Mouse (Mus musculus): ENCODE results near the gene Ggt5. TPM values are rescaled to one million over a fixed set of nuclear protein-coding genes. Genes with fewer than 3 reads are reported as not detected.

Gene Ggt5
- total RNA-seq, 4 experiments from 2014 or later: 1.2 to 2.5 (median 2.0) TPM

DNA sequence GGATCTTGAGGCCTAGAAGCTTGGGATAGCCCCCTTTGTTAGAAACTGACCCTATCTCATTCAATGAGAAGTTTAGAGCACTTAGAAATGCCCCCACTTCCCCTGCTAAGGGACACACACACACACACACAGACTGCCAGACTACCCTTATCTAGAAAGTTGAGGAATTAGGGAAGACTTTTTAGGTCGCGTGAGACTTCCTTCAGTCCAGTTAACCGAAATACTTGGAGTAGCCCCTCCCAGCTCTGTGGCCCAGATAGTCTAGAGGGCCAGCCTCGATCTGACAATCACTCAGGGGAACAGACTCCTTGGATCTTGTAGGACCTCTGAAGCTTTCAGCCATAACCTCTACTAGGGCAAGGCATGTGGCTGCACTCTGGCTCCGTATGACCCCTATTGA is 21.1 kb upstream of the Ggt5 start:
- no peak for DNase-seq (ENCODE audit: low spot score in 2 of 2)

- DNase-seq (ENCODE audit: low spot score in 2 of 2): no peak
Observed at GRCm38 (mm10) chr10:75568441-75568840, 20.7 kb upstream of the Ggt5 start.

GRCm38 (mm10) chr10:75568851-75569250 is 20.3 kb upstream of the Ggt5 start:
- no peak for DNase-seq (ENCODE audit: low spot score in 2 of 2)

DNA sequence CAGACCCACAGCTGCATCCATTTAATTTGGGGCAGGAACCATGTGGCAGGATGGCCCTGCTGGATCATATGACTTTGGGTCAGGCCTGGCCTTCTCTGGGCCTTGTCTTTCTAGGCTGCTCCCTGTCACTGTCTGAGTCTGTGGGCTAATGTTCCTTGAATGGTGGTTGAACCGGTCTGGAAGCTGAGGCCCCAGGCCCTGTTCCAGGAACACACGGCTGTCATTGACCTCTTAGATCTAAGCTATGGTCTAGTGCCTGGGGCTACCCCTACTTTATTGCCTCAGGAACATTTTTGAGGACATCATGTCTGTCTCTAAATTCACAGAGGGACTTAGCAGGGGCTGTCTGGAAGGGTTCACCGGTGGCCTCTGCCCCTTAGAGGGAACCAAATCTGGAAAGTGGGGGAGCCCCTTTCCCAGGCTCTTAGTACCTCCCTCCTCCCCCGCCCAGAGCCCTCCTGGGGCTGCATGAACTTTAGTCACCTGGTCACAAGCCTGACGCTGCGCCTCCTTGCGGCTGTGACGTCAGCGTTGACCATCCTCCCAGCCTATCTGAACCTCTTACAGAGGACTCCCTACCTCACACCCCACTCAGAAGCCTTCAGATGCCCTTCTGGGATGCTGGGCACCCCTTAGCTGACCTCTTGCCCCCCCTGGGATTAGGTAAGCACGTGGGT is 18.0 kb upstream of the Ggt5 start:
- no peak for DNase-seq (ENCODE audit: low spot score in 2 of 2)

GRCm38 (mm10) chr10:75571937-75572336 is 17.2 kb upstream of the Ggt5 start:
- DNase-seq (ENCODE audit: low spot score in 2 of 2): no peak

- no peak for DNase-seq (ENCODE audit: low spot score in 2 of 2)
Observed at GRCm38 (mm10) chr10:75573181-75573580, 16.0 kb upstream of the Ggt5 start.

DNA sequence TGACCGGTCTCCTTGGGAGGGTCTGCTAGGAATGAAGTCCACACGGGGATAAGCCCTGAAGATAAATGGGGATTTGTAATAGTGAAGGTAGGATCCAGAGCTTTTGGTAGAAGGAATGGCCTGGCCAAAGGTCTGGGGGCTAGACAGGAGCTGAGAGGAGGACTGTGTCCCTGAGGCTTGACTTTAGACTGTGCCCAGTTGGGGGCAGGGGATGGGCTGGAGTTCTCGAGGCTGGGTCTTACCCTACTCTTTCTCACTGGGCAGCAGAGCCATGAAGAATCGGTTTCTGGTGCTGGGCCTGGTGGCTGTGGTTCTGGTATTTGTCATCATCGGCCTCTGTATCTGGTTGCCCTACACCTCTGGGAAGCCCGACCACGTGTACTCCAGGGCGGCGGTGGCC is 15.2 kb upstream of the Ggt5 start:
- no peak for DNase-seq (ENCODE audit: low spot score in 2 of 2)

- no peak for DNase-seq (ENCODE audit: low spot score in 2 of 2)
Observed at GRCm38 (mm10) chr10:75579129-75579528, 10.0 kb upstream of the Ggt5 start.

- DNase-seq (ENCODE audit: low spot score in 2 of 2): peak; percentile 81 to 87
Observed at GRCm38 (mm10) chr10:75585876-75586552, 3.1 kb upstream of the Ggt5 start.

DNA sequence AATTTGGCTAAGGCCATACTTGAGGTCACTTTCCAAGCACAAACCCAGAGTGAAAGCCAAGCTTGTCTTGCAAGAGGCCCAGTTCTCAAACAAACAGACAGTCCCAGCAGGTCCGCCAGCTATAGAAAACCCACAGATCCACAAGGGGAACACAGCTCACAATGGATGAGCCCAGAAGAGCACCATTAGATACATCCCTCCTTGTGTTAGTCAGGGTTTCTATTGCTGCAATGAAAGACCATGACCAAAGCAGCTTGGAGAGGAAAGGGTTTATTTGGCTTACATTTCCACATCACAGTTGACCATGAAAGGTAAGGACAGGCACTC is 2.6 kb upstream of the Ggt5 start:
- no peak for DNase-seq (ENCODE audit: low spot score in 2 of 2)

DNA sequence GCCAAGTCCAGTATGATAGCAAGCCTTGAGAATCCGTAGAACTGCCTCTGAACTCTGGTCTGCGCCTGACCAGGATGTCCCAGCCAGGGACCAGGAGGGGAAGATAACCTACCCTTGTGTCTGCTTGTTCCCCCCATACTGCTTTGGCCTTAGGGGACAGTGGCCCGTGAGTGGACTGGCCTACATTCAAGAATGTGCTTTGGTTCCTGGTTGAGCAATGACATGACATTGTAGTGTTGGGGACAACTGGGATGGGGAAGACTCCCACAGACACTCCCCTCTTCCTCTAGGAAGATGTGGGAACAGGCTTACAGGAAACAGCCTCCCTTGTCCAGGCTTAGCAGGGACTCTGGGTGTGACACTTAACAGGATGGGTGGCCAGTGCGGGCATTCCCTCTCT is 1.4 kb upstream of the Ggt5 start:
- DNase-seq (ENCODE audit: low spot score in 2 of 2): no peak

- DNase-seq (ENCODE audit: low spot score in 2 of 2): peak; percentile 38 to 49
Observed at GRCm38 (mm10) chr10:75588336-75588735, 804 bp upstream of the Ggt5 start.

DNA sequence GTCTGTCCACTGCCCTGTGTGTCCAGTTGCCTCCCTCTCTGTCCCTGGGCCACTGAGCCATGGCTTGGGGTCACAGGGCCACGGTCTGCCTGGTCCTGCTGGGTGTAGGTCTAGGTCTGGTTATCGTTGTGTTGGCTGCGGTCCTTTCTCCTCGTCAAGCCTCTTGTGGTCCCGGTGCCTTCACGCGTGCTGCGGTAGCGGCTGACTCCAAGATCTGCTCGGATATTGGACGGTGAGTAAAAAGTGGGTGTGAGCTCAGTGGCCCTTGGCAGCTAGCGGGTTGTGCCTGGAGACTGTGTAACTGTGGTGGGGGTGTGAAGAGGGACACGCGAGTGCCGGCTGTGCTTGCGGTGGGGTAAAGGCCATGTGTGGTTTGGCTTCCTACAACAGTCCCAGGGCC is 511 bp downstream of the Ggt5 start:
- peak in 1 of 2 experiments; percentile 24 for DNase-seq (ENCODE audit: low spot score in 2 of 2)

DNA sequence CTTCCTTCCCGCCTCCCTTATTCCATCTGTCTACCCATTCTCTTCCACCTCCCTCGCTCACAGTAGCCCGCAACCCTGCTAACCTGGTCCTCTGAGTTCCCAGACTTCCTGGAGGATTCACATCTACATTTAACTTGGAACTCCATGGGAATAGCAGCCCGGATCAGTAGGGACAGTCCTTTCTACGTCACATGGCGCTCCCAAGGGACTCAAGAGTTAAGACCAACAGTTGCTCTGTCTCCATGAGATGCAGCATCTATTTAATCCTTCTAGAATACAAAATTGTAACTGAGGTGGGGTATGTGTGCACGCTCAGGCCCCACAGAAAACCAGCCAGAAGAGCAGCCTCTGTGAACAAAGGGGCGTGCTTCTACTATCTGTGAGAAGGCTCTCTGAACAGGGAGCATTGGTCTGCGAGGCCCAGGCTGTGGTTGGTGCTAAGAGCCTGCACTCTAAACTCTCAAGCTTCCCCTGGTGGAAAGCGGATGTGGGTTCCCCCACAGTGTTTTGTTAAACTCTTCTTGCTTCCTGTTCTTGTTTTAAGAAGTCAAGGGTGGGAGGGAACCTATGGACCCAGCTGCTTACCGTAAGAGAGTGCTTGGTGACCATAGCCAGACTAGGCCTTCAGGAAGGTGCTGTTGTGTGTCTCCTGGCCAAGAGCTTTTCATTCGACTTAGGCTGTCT is 2.2 kb downstream of the Ggt5 start:
- no peak for DNase-seq (ENCODE audit: low spot score in 2 of 2)

- no peak for DNase-seq (ENCODE audit: low spot score in 2 of 2)
Observed at GRCm38 (mm10) chr10:75592585-75592984, 3.4 kb downstream of the Ggt5 start.

- peak; percentile 61 to 73 for DNase-seq (ENCODE audit: low spot score in 2 of 2)
Observed at GRCm38 (mm10) chr10:75595981-75596380, 6.8 kb downstream of the Ggt5 start.

- DNase-seq (ENCODE audit: low spot score in 2 of 2): no peak
Observed at GRCm38 (mm10) chr10:75600189-75600730, 11.1 kb downstream of the Ggt5 start.

GRCm38 (mm10) chr10:75605162-75605846 is 16.2 kb downstream of the Ggt5 start:
- no peak for DNase-seq (ENCODE audit: low spot score in 2 of 2)

DNA sequence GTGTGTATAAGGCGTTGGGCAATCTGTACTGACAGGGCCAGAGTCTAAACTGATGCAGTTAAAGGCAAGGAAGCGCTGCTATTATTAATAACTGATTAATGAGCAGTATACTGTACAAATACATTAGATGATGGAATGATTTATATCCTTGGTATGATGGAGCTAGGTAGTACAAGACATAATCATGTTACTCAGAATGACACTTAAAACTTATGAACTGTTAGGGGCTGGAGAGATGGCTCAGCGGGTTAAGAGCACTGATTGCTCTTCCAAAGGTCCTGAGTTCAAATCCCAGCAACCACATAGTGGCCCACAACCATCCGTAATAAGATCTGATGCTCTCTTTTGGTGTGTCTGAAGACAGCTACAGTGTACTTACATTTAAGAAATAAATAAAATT is 18.1 kb downstream of the Ggt5 start:
- no peak for DNase-seq (ENCODE audit: low spot score in 2 of 2)

- no peak for DNase-seq (ENCODE audit: low spot score in 2 of 2)
Observed at GRCm38 (mm10) chr10:75608975-75609374, 19.8 kb downstream of the Ggt5 start.

GRCm38 (mm10) chr10:75610486-75610885 is 21.3 kb downstream of the Ggt5 start:
- DNase-seq (ENCODE audit: low spot score in 2 of 2): no peak

DNA sequence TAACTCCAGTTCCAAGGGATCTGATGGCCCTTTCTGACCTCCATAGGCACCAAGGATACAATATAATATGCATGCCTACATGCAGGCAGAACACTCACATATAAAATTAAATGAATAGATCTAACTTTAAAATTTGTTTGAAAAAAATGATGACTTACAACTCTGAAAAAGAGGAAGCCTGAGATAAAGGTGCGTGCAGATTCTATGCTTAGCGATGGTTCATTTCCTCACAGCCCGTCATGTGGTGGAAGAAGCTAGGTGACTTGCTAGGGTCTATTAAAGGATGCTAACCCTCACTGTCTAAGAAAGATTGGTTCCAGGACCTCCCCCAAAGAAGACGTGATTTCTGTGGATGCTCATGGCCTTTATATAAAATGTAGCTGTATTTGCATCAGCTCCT is 26.9 kb downstream of the Ggt5 start:
- DNase-seq (ENCODE audit: low spot score in 2 of 2): no peak

Measured in gastrocnemius, adult 8-10 months (tissue).